Mouse (Mus musculus): ENCODE measurements around the gene Fam178b. TPM values are rescaled to one million over a fixed set of nuclear protein-coding genes. Genes with fewer than 3 reads are reported as not detected.
"Not testable (repeated sequence)": the region's sequence is repeated elsewhere in the genome, so short reads cannot be mapped to it uniquely, and the experiment has no call there.

Gene Fam178b
- total RNA-seq, 2 experiments from 2014 or later, result not detected

- ATAC-seq (replicated peaks; ENCODE audit: low FRiP score, low TSS enrichment, poor library complexity, severe bottlenecking), result no peak
Measured at GRCm38 (mm10) chr1:36632846-36633245, 50.1 kb downstream of the Fam178b start.

DNA sequence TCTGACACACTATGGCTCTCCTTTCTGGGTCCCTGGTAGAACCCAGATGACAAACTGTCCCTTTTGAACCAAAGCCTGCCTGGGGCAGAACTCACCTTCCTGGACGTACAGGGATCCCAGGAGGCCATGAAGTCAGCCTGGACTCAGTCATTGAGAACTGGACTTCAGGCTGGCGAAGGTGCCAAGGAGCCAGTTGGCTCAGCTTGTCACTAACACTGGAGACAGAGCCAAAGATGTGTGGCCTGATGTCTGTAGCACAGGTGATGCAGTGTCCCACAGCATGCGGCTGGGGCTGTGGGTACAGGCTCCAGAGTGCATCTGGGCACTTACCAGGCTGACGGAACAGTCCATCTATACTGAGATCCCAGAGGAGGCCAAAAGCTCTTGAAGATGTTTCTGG, 50.9 kb downstream of the Fam178b start:
- ATAC-seq (replicated peaks; ENCODE audit: low FRiP score, low TSS enrichment, poor library complexity, severe bottlenecking), result no peak

DNA sequence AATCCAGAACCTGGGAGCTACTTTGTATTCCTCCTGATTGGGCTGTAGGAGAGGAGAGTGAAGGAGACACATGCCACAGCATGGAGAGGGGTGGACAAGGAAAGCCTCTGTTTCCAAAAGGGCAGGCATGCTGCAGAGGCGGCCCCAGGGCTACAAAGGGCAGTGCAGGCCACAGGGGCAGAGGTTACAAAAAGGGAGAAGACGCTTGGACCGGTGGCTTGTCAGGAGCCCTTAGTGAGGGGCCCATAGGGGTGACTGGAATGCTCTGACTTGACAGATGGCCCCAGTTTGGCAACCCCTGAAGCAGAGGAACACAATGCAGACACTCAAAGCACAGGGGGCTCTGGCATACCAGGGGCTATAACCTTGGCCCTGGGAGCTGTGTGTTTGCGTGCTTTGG, 51.6 kb downstream of the Fam178b start:
- no peak for ATAC-seq (replicated peaks; ENCODE audit: low FRiP score, low TSS enrichment, poor library complexity, severe bottlenecking)

DNA sequence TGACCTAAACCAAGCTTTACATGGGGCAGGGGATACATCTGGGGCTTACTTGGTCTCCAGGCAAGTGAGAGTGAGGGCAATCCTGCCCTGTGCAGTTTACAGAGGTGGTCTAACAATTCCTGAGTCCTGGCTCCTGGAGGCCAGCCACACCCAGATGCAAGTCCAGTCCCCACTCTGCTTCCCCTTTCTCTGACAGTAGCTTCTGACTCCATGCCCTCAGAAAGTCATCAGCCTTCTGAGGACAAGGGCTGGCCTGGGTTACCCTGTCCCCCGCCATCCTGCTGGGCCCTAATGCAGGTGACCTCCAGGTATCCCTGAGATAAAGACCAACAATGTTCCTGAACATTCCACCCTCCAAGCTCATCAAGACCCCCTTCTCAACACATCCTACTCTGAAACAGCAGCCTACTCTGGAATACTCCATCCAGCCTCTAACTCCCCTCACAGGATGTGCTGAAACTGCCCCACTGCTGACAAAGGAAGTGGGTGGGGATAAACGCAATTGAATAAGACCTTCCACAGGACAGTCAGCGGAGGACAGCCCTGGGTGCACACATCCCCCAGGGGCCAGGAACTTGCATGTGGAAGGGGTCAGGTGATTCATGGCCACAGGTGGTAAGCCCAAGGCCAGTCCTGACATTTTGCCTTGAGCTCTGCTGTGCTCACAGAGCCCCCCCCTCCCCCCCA, 52.8 kb downstream of the Fam178b start:
- no peak for ATAC-seq (replicated peaks; ENCODE audit: low FRiP score, low TSS enrichment, poor library complexity, severe bottlenecking)

- no peak for ATAC-seq (replicated peaks; ENCODE audit: low FRiP score, low TSS enrichment, poor library complexity, severe bottlenecking)
Measured at GRCm38 (mm10) chr1:36628585-36628984, 54.4 kb downstream of the Fam178b start.

- ATAC-seq (replicated peaks; ENCODE audit: low FRiP score, low TSS enrichment, poor library complexity, severe bottlenecking), result no peak
Measured at GRCm38 (mm10) chr1:36625442-36625841, 57.5 kb downstream of the Fam178b start.

GRCm38 (mm10) chr1:36615958-36616357, 67.0 kb downstream of the Fam178b start:
- ATAC-seq (replicated peaks; ENCODE audit: low FRiP score, low TSS enrichment, poor library complexity, severe bottlenecking), result not testable (repeated sequence)

- no peak for ATAC-seq (replicated peaks; ENCODE audit: low FRiP score, low TSS enrichment, poor library complexity, severe bottlenecking)
Measured at GRCm38 (mm10) chr1:36615188-36615587, 67.8 kb downstream of the Fam178b start.

GRCm38 (mm10) chr1:36614584-36614983, 68.4 kb downstream of the Fam178b start:
- no peak for ATAC-seq (replicated peaks; ENCODE audit: low FRiP score, low TSS enrichment, poor library complexity, severe bottlenecking)

- no peak for ATAC-seq (replicated peaks; ENCODE audit: low FRiP score, low TSS enrichment, poor library complexity, severe bottlenecking)
Measured at GRCm38 (mm10) chr1:36613374-36613895, 69.5 kb downstream of the Fam178b start.

DNA sequence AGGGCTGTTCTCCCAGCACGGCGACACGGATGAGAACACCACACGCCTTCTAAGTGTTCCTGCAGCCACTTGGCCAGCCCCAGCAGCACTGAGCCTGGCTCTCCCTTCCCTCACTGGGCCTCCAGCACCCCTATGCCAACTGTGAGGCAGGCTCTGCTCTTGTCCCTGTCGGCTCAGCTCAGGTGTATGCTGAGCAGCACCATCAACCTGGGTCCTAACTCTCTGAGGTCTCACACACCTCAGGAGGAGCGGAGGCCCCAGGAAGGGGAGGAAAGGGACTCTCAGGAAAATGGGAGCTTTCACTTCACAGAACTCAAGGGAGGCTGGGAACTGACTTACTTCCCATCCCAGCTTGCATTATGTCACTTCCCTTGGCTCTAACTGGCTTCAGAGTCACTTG, 70.6 kb downstream of the Fam178b start:
- no peak for ATAC-seq (replicated peaks; ENCODE audit: low FRiP score, low TSS enrichment, poor library complexity, severe bottlenecking)

DNA sequence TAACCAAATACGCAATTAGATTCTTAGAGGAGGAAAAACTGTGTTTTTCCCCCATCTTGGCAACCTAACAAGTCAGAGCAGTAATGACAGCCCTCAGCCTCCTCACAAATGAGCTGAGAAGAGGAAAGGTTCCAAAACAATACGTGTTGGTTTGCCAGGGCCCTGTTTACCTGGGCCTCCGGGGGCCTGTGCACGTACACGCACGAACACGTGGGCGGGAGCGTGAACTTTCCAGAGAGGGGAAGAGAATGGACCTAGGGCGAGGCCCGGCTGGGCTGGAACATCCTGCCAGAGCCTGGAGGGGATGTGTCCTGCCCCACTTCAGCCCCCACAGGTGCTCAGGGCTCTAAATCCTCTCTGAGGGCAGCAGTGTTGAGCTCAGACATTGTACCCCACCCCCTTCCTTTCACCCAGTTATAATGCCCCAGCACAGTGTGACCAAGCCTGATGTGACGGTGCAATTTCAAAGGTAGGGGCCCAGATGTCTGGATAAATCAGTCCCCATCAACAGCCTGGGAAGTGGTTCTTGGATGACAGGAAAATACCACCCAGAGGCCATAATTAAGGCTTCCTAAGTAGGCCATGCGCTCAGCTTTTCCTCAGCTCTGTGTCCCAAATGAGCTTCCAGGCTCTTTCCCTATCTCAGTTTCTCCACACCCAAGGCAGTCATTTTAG, 71.4 kb downstream of the Fam178b start:
- no peak for ATAC-seq (replicated peaks; ENCODE audit: low FRiP score, low TSS enrichment, poor library complexity, severe bottlenecking)

DNA sequence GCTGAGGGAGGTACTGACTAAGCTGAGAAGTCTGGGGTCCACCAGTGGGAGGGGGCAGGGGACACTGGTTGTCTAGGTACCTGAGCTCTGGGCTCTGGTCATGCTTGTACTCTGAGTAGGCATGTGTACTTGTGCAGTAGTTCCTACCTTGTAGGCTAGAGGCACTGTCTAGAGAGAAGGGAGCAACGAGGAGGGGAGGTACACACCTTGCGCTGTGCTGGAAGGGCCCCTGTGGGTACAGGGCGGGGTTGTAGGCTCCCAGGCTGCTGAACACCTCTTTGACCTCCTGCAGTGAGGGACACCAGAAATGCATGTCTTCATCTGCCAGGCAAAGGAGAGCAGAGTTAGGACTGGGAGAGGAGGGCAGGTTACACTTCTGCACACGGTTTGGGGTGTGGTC, 74.8 kb downstream of the Fam178b start:
- ATAC-seq (replicated peaks; ENCODE audit: low FRiP score, low TSS enrichment, poor library complexity, severe bottlenecking), result no peak

DNA sequence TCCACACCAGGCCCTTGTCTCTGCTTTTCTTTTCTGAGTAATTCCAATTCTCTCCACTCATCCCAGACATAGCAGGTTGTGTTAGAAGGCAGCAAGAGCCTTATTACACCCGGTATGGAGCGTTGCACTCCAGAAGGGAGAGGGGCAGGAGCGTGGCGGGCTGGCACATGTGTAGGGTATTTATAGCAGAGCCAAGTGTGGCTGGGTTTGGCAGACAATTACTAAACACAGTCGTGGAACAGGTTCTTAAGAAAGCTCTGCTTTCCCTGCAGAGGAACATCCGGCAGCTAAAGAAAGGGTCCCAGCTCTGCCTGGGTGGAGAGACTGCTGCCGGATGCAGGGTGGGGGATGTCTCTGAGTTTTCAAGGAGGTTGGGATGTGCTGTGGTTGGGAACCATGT, 76.0 kb downstream of the Fam178b start:
- no peak for ATAC-seq (replicated peaks; ENCODE audit: low FRiP score, low TSS enrichment, poor library complexity, severe bottlenecking)

- ATAC-seq (replicated peaks; ENCODE audit: low FRiP score, low TSS enrichment, poor library complexity, severe bottlenecking), result no peak
Measured at GRCm38 (mm10) chr1:36604254-36605156, 78.5 kb downstream of the Fam178b start.

GRCm38 (mm10) chr1:36603361-36603760, 79.6 kb downstream of the Fam178b start:
- ATAC-seq (replicated peaks; ENCODE audit: low FRiP score, low TSS enrichment, poor library complexity, severe bottlenecking), result no peak

- ATAC-seq (replicated peaks; ENCODE audit: low FRiP score, low TSS enrichment, poor library complexity, severe bottlenecking), result no peak
Measured at GRCm38 (mm10) chr1:36602271-36602670, 80.7 kb downstream of the Fam178b start.

- ATAC-seq (replicated peaks; ENCODE audit: low FRiP score, low TSS enrichment, poor library complexity, severe bottlenecking), result no peak
Measured at GRCm38 (mm10) chr1:36598411-36598810, 84.6 kb downstream of the Fam178b start.

- 0 out of 2 replicates have a peak, but pooled peaks have one; percentile 40 for ATAC-seq (replicated peaks; ENCODE audit: low FRiP score, low TSS enrichment, poor library complexity, severe bottlenecking)
Measured at GRCm38 (mm10) chr1:36596114-36596513, 86.9 kb downstream of the Fam178b start.

Data from megakaryocyte-erythroid progenitor cell, adult 5-6 weeks (primary cell).